Mouse (Mus musculus): ENCODE results near the gene B3gnt7. TPM values are rescaled to one million over a fixed set of nuclear protein-coding genes. Genes with fewer than 3 reads are reported as not detected.
A peak's percentile ranks its signal among the peaks of the same experiment; 100 is the strongest.
"Not testable (repeated sequence)": the region's sequence is repeated elsewhere in the genome, so short reads cannot be mapped to it uniquely, and the experiment has no call there.

B3gnt7 gene
- total RNA-seq, 2 experiments from 2014 or later: 0.21 to 0.28 TPM

GRCm38 (mm10) chr1:86301221-86302091, 1.2 kb upstream of the B3gnt7 start:
- intact Hi-C loops (cut with DNase I): no loop called here
- no peak for DNase-seq (ENCODE audit: low spot score)

GRCm38 (mm10) chr1:86303063-86303872, 636 bp downstream of the B3gnt7 start:
- DNase-seq (ENCODE audit: low spot score): peak; percentile 37
- intact Hi-C loops (cut with DNase I): no loop called here

- intact Hi-C loops (cut with DNase I): no loop called here
- no peak for DNase-seq (ENCODE audit: low spot score)
Observed at GRCm38 (mm10) chr1:86303873-86304250, 1.2 kb downstream of the B3gnt7 start.

GRCm38 (mm10) chr1:86306686-86307085, 4.1 kb downstream of the B3gnt7 start:
- no peak for DNase-seq (ENCODE audit: low spot score)
- intact Hi-C loops (cut with DNase I): no loop called here

- DNase-seq (ENCODE audit: low spot score): no peak
- intact Hi-C loops (cut with DNase I): no loop called here
Observed at GRCm38 (mm10) chr1:86307177-86307762, 4.6 kb downstream of the B3gnt7 start.

- intact Hi-C loops (cut with DNase I): no loop called here
- DNase-seq (ENCODE audit: low spot score): no peak
Observed at GRCm38 (mm10) chr1:86307871-86308641, 5.4 kb downstream of the B3gnt7 start.

GRCm38 (mm10) chr1:86309270-86309833, 6.7 kb downstream of the B3gnt7 start:
- no peak for DNase-seq (ENCODE audit: low spot score)
- intact Hi-C loops (cut with DNase I): no loop called here

- DNase-seq (ENCODE audit: low spot score): no peak
- intact Hi-C loops (cut with DNase I): no loop called here
Observed at GRCm38 (mm10) chr1:86310536-86311310, 8.1 kb downstream of the B3gnt7 start.

GRCm38 (mm10) chr1:86311467-86312005, 8.9 kb downstream of the B3gnt7 start:
- no peak for DNase-seq (ENCODE audit: low spot score)
- intact Hi-C loops (cut with DNase I): no loop called here

- intact Hi-C loops (cut with DNase I): no loop called here
- no peak for DNase-seq (ENCODE audit: low spot score)
Observed at GRCm38 (mm10) chr1:86312269-86312668, 9.6 kb downstream of the B3gnt7 start.

- intact Hi-C loops (cut with DNase I): no loop called here
- DNase-seq (ENCODE audit: low spot score): no peak
Observed at GRCm38 (mm10) chr1:86313096-86313771, 10.6 kb downstream of the B3gnt7 start.

GRCm38 (mm10) chr1:86313772-86314125, 11.1 kb downstream of the B3gnt7 start:
- DNase-seq (ENCODE audit: low spot score): no peak
- intact Hi-C loops (cut with DNase I): no loop called here

- intact Hi-C loops (cut with DNase I): no loop called here
- DNase-seq (ENCODE audit: low spot score): no peak
Observed at GRCm38 (mm10) chr1:86320822-86321413, 18.3 kb downstream of the B3gnt7 start.

GRCm38 (mm10) chr1:86336330-86336729, 33.7 kb downstream of the B3gnt7 start:
- no peak for DNase-seq (ENCODE audit: low spot score)
- intact Hi-C loops (cut with DNase I): no loop called here

GRCm38 (mm10) chr1:86339156-86339812, 36.7 kb downstream of the B3gnt7 start:
- peak; percentile 31 for DNase-seq (ENCODE audit: low spot score)
- intact Hi-C loops (cut with DNase I): loop anchor here (1.0 kb wide), 2 partner anchors 125 to 160 kb away; no protein-coding TSS in a partner anchor

GRCm38 (mm10) chr1:86341096-86341495, 38.5 kb downstream of the B3gnt7 start:
- intact Hi-C loops (cut with DNase I): loop anchor here (10.0 kb wide), 1 partner anchor 276 kb away; the partner anchor contains the start of gene Psmd1
- not testable (repeated sequence) for DNase-seq (ENCODE audit: low spot score)

GRCm38 (mm10) chr1:86342371-86342770, 39.7 kb downstream of the B3gnt7 start:
- no peak for DNase-seq (ENCODE audit: low spot score)
- intact Hi-C loops (cut with DNase I): loop anchor here (10.0 kb wide), 1 partner anchor 278 kb away; the partner anchor contains the start of gene Psmd1
